Mouse (Mus musculus): ENCODE measurements around the gene Osbpl5. TPM values are rescaled to one million over a fixed set of nuclear protein-coding genes. Genes with fewer than 3 reads are reported as not detected.
"Not testable (repeated sequence)": the region's sequence is repeated elsewhere in the genome, so short reads cannot be mapped to it uniquely, and the experiment has no call there.

Osbpl5 gene
- polyA plus RNA-seq, 1 experiment from 2014 or later = 11.9 TPM

DNA sequence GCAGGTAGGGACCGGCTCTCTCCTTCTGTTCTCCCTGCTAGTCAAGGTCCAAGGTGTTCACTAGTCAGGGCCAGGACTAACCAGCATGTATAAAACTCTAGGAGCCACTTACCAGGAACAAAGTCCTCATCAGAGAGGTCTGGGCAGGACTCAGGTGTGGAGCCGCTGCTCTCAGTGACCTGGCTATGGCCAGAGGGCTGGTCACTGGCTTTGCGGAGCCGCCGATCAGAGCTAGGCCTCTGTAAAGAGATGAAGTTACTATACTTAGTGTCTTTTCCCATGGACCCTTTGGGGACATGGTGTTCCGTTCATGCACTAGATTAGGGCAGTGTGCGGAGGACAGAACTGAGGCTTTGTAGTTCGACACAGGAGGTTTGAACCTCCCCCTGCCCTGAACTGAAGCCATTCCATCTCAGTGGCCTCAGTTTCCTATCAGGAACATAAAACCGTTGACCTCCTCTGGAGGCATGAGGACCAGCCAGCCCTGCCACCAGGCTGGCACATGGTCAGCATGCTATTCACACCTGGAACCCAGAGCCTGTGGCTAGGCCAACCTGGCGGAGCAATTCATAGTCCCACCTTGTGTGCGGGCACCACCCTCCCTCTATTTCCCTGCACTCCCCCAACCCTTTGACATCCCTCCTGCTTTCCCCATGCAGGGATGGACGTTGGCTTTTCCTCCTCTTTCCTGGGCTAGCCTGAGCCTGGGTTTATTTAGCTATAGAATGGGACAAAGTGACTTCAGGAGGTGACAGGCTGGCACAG is 63.9 kb downstream of the Osbpl5 start:
- Histone ChIP-seq H3K36me3 (replicated peaks; ENCODE audit: control insufficient read depth, insufficient read depth, low read depth, low read length) (peaks cover 2% of the 10 kb centered on the region; the same call in 1 of the 2 replicates), H3K9ac (replicated peaks; ENCODE audit: low read length) (no peak overlapping the region), H3K9me3 (replicated peaks; ENCODE audit: control insufficient read depth, low read length) (no peaks in the 10 kb centered on the region), H3K27me3 (ENCODE audit: control insufficient read depth, insufficient read depth, low read length) (no peaks in the 10 kb centered on the region), H3K4me2 (ENCODE audit: low read depth, low read length) (no peak overlapping the region), H3K4me1 (ENCODE audit: control insufficient read depth, insufficient read depth, low read length) (no peaks in the 10 kb centered on the region), H3K4me3 (ENCODE audit: low read depth, low read length) (no peak overlapping the region), H3K27ac (replicated peaks; ENCODE audit: low read depth, low read length) (no peak overlapping the region)
- 93% methylated on average over 12 of the region's 12 CpGs for WGBS
- ATAC-seq (replicated peaks; ENCODE audit: insufficient number of reproducible peaks, low FRiP score, low TSS enrichment, low read depth) (no peak), DNase-seq (ENCODE audit: low spot score) (no peak)

DNA sequence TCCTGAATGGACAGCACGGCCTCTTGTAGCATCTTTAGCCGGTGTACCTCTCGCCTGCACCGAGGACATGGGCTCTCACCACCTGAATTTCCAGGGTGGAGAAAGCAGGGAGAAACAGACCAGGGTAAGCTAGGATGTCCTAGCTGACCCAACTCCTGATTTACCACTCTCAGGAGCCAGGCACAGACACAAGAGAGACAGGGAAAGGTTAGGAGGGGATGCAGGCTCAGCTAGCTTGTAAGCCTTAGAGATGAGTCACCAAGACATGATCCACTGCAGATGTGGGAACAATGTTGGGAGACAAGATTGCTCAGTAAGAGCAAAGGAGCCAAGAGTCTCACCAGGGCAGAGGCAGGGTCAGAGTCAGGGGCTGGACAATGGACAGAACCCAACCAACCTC is 64.9 kb downstream of the Osbpl5 start:
- no peak overlapping the region for H3K9ac ChIP-seq (replicated peaks; ENCODE audit: low read length)
- H3K27me3 ChIP-seq (ENCODE audit: control insufficient read depth, insufficient read depth, low read length) = no peaks in the 10 kb centered on the region
- no peaks in the 10 kb centered on the region for H3K4me1 ChIP-seq (ENCODE audit: control insufficient read depth, insufficient read depth, low read length)
- no peaks in the 10 kb centered on the region for H3K9me3 ChIP-seq (replicated peaks; ENCODE audit: control insufficient read depth, low read length)
- no peak overlapping the region for H3K4me2 ChIP-seq (ENCODE audit: low read depth, low read length)
- H3K27ac ChIP-seq (replicated peaks; ENCODE audit: low read depth, low read length) = no peak overlapping the region
- WGBS = 94% methylated on average over 4 of the region's 4 CpGs
- 0 out of 2 replicates have a peak, but pooled peaks cover 2% of the 10 kb centered on the region for H3K36me3 ChIP-seq (replicated peaks; ENCODE audit: control insufficient read depth, insufficient read depth, low read depth, low read length)
- ATAC-seq (replicated peaks; ENCODE audit: insufficient number of reproducible peaks, low FRiP score, low TSS enrichment, low read depth) (no peak), DNase-seq (ENCODE audit: low spot score) (no peak)
- H3K4me3 ChIP-seq (ENCODE audit: low read depth, low read length) = no peak overlapping the region

DNA sequence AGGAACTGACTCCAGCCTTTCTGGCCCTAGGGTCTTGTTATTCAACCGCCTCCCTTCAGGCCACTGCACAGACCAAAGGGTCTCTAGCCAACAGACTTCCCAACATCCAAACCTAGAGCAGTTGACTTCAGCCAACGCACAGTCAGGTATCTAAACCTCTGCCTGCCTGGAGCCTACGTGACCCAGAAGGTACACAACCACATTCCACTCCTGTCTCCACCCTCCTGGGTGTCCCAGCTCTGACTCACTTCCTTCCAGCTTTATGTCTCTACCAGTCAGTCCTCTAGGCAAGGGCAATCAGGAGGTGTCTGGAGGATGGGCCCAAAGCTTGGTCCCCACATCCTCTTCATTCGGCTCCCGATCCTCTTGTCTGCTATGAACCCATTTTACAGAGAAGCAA is 65.6 kb downstream of the Osbpl5 start:
- ATAC-seq (replicated peaks; ENCODE audit: insufficient number of reproducible peaks, low FRiP score, low TSS enrichment, low read depth) (no peak), DNase-seq (ENCODE audit: low spot score) (no peak)
- no peaks in the 10 kb centered on the region for H3K9me3 ChIP-seq (replicated peaks; ENCODE audit: control insufficient read depth, low read length)
- H3K27me3 ChIP-seq (ENCODE audit: control insufficient read depth, insufficient read depth, low read length) = no peaks in the 10 kb centered on the region
- no peak overlapping the region for H3K9ac ChIP-seq (replicated peaks; ENCODE audit: low read length)
- no peak overlapping the region for H3K4me3 ChIP-seq (ENCODE audit: low read depth, low read length)
- H3K27ac ChIP-seq (replicated peaks; ENCODE audit: low read depth, low read length) = no peak overlapping the region
- 0 out of 2 replicates have a peak, but pooled peaks cover 2% of the 10 kb centered on the region for H3K36me3 ChIP-seq (replicated peaks; ENCODE audit: control insufficient read depth, insufficient read depth, low read depth, low read length)
- WGBS = 92% methylated on average over 5 of the region's 5 CpGs
- H3K4me1 ChIP-seq (ENCODE audit: control insufficient read depth, insufficient read depth, low read length) = no peaks in the 10 kb centered on the region
- H3K4me2 ChIP-seq (ENCODE audit: low read depth, low read length) = no peak overlapping the region

DNA sequence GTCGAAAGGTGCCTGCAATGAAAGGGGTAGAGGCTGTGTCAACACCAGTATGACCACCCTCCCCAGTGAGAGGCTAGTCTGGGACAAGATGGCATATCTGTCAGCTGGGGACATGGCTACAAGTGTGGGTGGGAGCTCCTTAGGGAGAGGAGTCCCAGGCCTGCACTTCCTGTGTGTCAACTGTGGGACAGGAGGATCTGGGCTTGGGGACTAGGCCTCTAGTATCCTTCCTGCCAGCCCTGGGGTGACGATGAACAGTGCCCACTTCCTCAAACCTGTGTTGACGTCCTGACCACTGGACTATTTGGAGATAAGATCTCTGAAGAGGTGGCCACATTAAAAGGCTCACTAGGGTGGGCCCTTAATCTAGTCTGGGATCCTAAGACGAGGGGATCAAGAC is 66.8 kb downstream of the Osbpl5 start:
- no peak overlapping the region for H3K4me3 ChIP-seq (ENCODE audit: low read depth, low read length)
- no peak overlapping the region for H3K9ac ChIP-seq (replicated peaks; ENCODE audit: low read length)
- peaks cover 2% of the 10 kb centered on the region; the same call in 1 of the 2 replicates for H3K4me1 ChIP-seq (ENCODE audit: control insufficient read depth, insufficient read depth, low read length)
- no peak for ATAC-seq (replicated peaks; ENCODE audit: insufficient number of reproducible peaks, low FRiP score, low TSS enrichment, low read depth)
- H3K4me2 ChIP-seq (ENCODE audit: low read depth, low read length) = no peak overlapping the region
- DNase-seq (ENCODE audit: low spot score) = no peak
- H3K27ac ChIP-seq (replicated peaks; ENCODE audit: low read depth, low read length) = no peak overlapping the region
- no peaks in the 10 kb centered on the region for H3K9me3 ChIP-seq (replicated peaks; ENCODE audit: control insufficient read depth, low read length)
- H3K36me3 ChIP-seq (replicated peaks; ENCODE audit: control insufficient read depth, insufficient read depth, low read depth, low read length) = 0 out of 2 replicates have a peak, but pooled peaks cover 2% of the 10 kb centered on the region
- no peaks in the 10 kb centered on the region for H3K27me3 ChIP-seq (ENCODE audit: control insufficient read depth, insufficient read depth, low read length)
- 80% methylated on average over 4 of the region's 4 CpGs for WGBS

DNA sequence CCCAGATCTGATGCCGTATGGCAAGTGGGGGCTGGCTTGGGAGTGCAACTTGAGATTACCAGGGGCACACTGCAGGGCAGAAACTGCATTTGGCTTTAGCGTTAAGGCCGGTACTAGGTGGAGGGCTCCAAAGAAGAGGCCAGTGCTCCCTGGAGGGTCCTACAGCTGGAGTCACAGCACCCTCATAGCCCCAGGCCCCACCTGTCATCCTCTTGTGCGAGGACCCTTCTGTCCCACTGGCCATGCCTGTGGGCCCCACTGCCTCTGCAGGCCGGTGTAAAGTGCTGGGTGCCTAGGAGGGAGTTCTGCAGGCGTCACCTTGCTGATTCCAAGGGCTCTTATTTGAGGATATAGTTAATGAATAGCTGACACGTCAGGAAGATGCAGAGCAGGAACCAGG is 67.3 kb downstream of the Osbpl5 start:
- no peaks in the 10 kb centered on the region for H3K9me3 ChIP-seq (replicated peaks; ENCODE audit: control insufficient read depth, low read length)
- no peak for DNase-seq (ENCODE audit: low spot score)
- H3K4me1 ChIP-seq (ENCODE audit: control insufficient read depth, insufficient read depth, low read length) = peaks cover 2% of the 10 kb centered on the region; the same call in 1 of the 2 replicates
- no peak overlapping the region for H3K27ac ChIP-seq (replicated peaks; ENCODE audit: low read depth, low read length)
- H3K9ac ChIP-seq (replicated peaks; ENCODE audit: low read length) = no peak overlapping the region
- no peak for ATAC-seq (replicated peaks; ENCODE audit: insufficient number of reproducible peaks, low FRiP score, low TSS enrichment, low read depth)
- H3K4me3 ChIP-seq (ENCODE audit: low read depth, low read length) = no peak overlapping the region
- whole genome bisulfite sequencing = 82% methylated on average over 7 of the region's 7 CpGs
- H3K4me2 ChIP-seq (ENCODE audit: low read depth, low read length) = no peak overlapping the region
- no peaks in the 10 kb centered on the region for H3K27me3 ChIP-seq (ENCODE audit: control insufficient read depth, insufficient read depth, low read length)
- H3K36me3 ChIP-seq (replicated peaks; ENCODE audit: control insufficient read depth, insufficient read depth, low read depth, low read length) = 0 out of 2 replicates have a peak, but pooled peaks cover 2% of the 10 kb centered on the region

GRCm38 (mm10) chr7:143686676-143687075 is 70.1 kb downstream of the Osbpl5 start:
- H3K27ac ChIP-seq (replicated peaks; ENCODE audit: low read depth, low read length); H3K4me3 ChIP-seq (ENCODE audit: low read depth, low read length); DNase-seq (ENCODE audit: low spot score); H3K36me3 ChIP-seq (replicated peaks; ENCODE audit: control insufficient read depth, insufficient read depth, low read depth, low read length); H3K9ac ChIP-seq (replicated peaks; ENCODE audit: low read length); H3K9me3 ChIP-seq (replicated peaks; ENCODE audit: control insufficient read depth, low read length); H3K4me1 ChIP-seq (ENCODE audit: control insufficient read depth, insufficient read depth, low read length); H3K4me2 ChIP-seq (ENCODE audit: low read depth, low read length); H3K27me3 ChIP-seq (ENCODE audit: control insufficient read depth, insufficient read depth, low read length): not testable (repeated sequence)
- WGBS = 85% methylated on average over 3 of the region's 3 CpGs
- peak; percentile 31; the same call in 1 of the 2 replicates for ATAC-seq (replicated peaks; ENCODE audit: insufficient number of reproducible peaks, low FRiP score, low TSS enrichment, low read depth)

DNA sequence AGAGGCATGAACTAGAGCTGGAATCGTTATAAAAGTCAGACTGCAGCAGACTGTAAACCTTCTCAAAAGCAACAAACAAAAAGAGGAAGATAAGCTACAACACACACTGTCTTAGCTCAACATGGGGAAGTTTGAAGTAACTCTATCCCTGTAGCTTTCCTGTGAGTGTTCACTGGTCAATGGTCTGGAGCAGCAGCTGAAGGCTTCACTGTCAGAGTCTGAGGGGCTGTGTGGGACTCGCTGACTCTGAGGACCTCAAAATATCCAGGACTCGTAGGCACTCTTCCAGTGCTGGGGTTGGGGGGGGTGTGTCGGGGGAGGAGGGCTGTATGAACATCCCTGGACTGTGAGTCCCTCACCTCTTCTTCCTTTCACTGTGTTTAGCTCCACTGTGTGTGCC is 70.6 kb downstream of the Osbpl5 start:
- not testable (repeated sequence) for H3K27ac ChIP-seq (replicated peaks; ENCODE audit: low read depth, low read length); H3K27me3 ChIP-seq (ENCODE audit: control insufficient read depth, insufficient read depth, low read length); H3K9ac ChIP-seq (replicated peaks; ENCODE audit: low read length); H3K9me3 ChIP-seq (replicated peaks; ENCODE audit: control insufficient read depth, low read length); H3K4me3 ChIP-seq (ENCODE audit: low read depth, low read length); H3K4me2 ChIP-seq (ENCODE audit: low read depth, low read length); H3K4me1 ChIP-seq (ENCODE audit: control insufficient read depth, insufficient read depth, low read length); H3K36me3 ChIP-seq (replicated peaks; ENCODE audit: control insufficient read depth, insufficient read depth, low read depth, low read length); DNase-seq (ENCODE audit: low spot score)
- peak; percentile 17; the same call in 1 of the 2 replicates for ATAC-seq (replicated peaks; ENCODE audit: insufficient number of reproducible peaks, low FRiP score, low TSS enrichment, low read depth)
- WGBS = 56% methylated on average over 4 of the region's 4 CpGs

- Histone ChIP-seq H3K27me3 (ENCODE audit: control insufficient read depth, insufficient read depth, low read length) (no peaks in the 10 kb centered on the region), H3K36me3 (replicated peaks; ENCODE audit: control insufficient read depth, insufficient read depth, low read depth, low read length) (no peaks in the 10 kb centered on the region), H3K9me3 (replicated peaks; ENCODE audit: control insufficient read depth, low read length) (no peaks in the 10 kb centered on the region), H3K4me1 (ENCODE audit: control insufficient read depth, insufficient read depth, low read length) (peaks cover 2% of the 10 kb centered on the region; the same call in 1 of the 2 replicates), H3K4me3 (ENCODE audit: low read depth, low read length) (peak within 1 kb of the TSS; percentile 30), H3K4me2 (ENCODE audit: low read depth, low read length) (peak within 1 kb of the TSS; percentile 74), H3K27ac (replicated peaks; ENCODE audit: low read depth, low read length) (no peak within 1 kb of the TSS), H3K9ac (replicated peaks; ENCODE audit: low read length) (no peak within 1 kb of the TSS)
- peak; percentile 83 for ATAC-seq (replicated peaks; ENCODE audit: insufficient number of reproducible peaks, low FRiP score, low TSS enrichment, low read depth)
- DNase-seq (ENCODE audit: low spot score) = peak; percentile 82
- 3% methylated on average over 35 of the region's 35 CpGs for WGBS
Observed at GRCm38 (mm10) chr7:143685359-143686067, 71.3 kb downstream of the Osbpl5 start, which contains the start of gene Tnfrsf23. Tnfrsf23 (minus strand) TSS chr7:143685872.
